Mouse (Mus musculus) kidney, postnatal 0 days (tissue): Measurements from ENCODE around the gene Dalrd3. TPM values are rescaled to one million over a fixed set of nuclear protein-coding genes. Genes with fewer than 3 reads are reported as not detected.

Experiments
- ATAC-seq: fragments of 200-750 bp; cut with Nextera tagmentation; replicated peaks from 2 replicates; pipeline ENCODE4 v1.8.0; 2017; ENCODE audit warnings: low read depth, moderate number of reproducible peaks, moderate TSS enrichment, moderate library complexity; ENCODE audit not compliant: low FRiP score
- DNase-seq: peaks from one replicate; pipeline ENCODE4 v3.0.0-alpha.2; 2016; ENCODE audit warnings: low spot score
- H3K27ac ChIP-seq: fragments of 300-500 bp; sonication (generic); 2 replicates; pipeline ENCODE4 v1.5.1; 2014; ENCODE audit warnings: mild to moderate bottlenecking
- H3K27me3 ChIP-seq: fragments of 300-500 bp; sonication (generic); 2 replicates; pipeline ENCODE4 v1.6.1; 2014; ENCODE audit warnings: low read length, mixed read lengths; ENCODE audit not compliant: insufficient read depth
- H3K36me3 ChIP-seq: fragments of 300-500 bp; sonication (generic); 2 replicates; pipeline ENCODE4 v1.6.1; 2014; ENCODE audit warnings: low read length, mixed read lengths; ENCODE audit not compliant: insufficient read depth
- H3K4me1 ChIP-seq: fragments of 300-500 bp; sonication (generic); replicated peaks from 2 replicates; pipeline ENCODE4 v1.6.1; 2014; ENCODE audit warnings: antibody characterized with exemption, low read length, mixed read lengths; ENCODE audit not compliant: insufficient read depth
- H3K4me2 ChIP-seq: fragments of 300-500 bp; sonication (generic); 2 replicates; pipeline ENCODE4 v1.6.1; 2014; ENCODE audit warnings: mild to moderate bottlenecking, low read length, moderate library complexity, mixed read lengths
- H3K4me3 ChIP-seq: fragments of 300-500 bp; sonication (generic); replicated peaks from 2 replicates; pipeline ENCODE4 v1.5.1; 2014; ENCODE audit warnings: low read depth, low read length
- H3K9ac ChIP-seq: fragments of 300-500 bp; sonication (generic); 2 replicates; pipeline ENCODE4 v1.6.1; 2014; ENCODE audit warnings: low read depth, low read length
- H3K9me3 ChIP-seq: fragments of 300-500 bp; sonication (generic); replicated peaks from 2 replicates; pipeline ENCODE4 v1.6.1; 2016; ENCODE audit warnings: low read length, inconsistent platforms, mixed read lengths
- CTCF ChIP-seq: IDR thresholded peaks from 2 replicates; pipeline ENCODE4 v1.5.1; 2016; ENCODE audit warnings: antibody characterized with exemption, low read depth, mild to moderate bottlenecking, moderate library complexity
- WGBS: fragments of 180-500 bp; shearing (Covaris S2); extraction: QIAGEN DNeasy Blood & Tissue Kit; methylation state at CpG from one replicate; pipeline ENCODE4 v1.1.7; 2014; 5-methylcytosine and 5-hydroxymethylcytosine counted together
- microRNA counts: library from miRNA; unstranded; fragments of <30 nt; microRNA quantifications from one replicate; lab custom pipeline; 2015
- microRNA-seq: library from miRNA; unstranded; fragments of <30 nt; microRNA quantifications from one replicate; pipeline ENCODE4, GENCODE M21; 2016
- polyA plus RNA-seq: library from polyadenylated mRNA; unstranded; fragments of >200 nt; fragmentation: Nextera tagmentation; extraction: Ambion mirVana; gene quantifications from 2 replicates; pipeline ENCODE4 v1.2.1, GENCODE M21; 2015

The Dalrd3 gene
- polyA plus RNA-seq, 1 experiment from 2014 or later: 102 TPM

DNA sequence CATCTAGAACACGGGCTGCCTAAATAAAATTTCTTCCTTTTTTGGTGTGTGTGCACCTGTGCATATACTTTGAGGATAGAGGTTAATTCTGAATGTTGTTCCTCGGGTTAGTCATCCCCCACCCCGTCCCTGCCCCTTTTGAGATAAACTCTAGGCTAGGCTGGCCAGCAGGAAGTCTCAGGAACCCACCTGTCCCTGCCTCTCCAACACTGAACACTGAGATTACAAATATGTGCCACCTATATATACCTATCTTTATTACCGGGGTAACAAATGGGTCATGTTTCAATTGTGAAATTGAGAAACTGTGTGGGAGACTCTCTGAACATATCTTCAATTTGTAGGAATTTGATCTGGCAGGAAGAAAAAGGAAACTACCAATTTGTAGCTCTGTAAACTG is 39.2 kb downstream of the Dalrd3 start:
- Histone ChIP-seq H3K9ac (no peak overlapping the region), H3K36me3 (peaks cover 55% of the 10 kb centered on the region), H3K9me3 (no peaks in the 10 kb centered on the region), H3K4me1 (no peaks in the 10 kb centered on the region), H3K27ac (no peak overlapping the region), H3K4me3 (no peak overlapping the region), H3K27me3 (no peaks in the 10 kb centered on the region), H3K4me2 (no peak overlapping the region)
- 87% methylated on average over 4 of the region's 4 CpGs for WGBS
- TF ChIP-seq CTCF: no peak
- no peak for DNase-seq
- ATAC-seq: no peak

DNA sequence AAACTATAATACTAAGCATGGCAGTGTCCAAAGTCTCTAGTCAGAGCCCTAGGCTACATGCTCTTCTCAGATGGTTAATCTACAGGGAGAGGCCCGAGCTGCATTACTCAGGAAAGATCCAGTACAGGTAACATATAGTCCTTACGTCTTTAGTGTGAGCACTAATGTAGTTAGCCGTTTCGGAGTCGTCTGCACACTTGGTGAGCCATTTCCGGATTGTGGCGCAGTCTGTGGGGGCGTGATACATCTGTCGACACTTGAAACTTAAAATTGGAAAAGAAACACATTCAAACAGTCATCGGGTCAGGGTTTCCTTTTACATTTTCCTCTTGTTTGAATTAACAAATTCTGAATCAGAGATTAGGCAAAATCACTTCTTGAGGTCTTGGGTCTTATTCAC is 41.8 kb downstream of the Dalrd3 start:
- no peaks in the 10 kb centered on the region for H3K9me3 ChIP-seq
- no peak for DNase-seq
- peaks cover 61% of the 10 kb centered on the region for H3K36me3 ChIP-seq
- H3K4me3 ChIP-seq: no peak overlapping the region
- no peak overlapping the region for H3K27ac ChIP-seq
- WGBS: 81% methylated on average over 10 of the region's 10 CpGs
- no peaks in the 10 kb centered on the region for H3K4me1 ChIP-seq
- no peak overlapping the region for H3K4me2 ChIP-seq
- no peak for ATAC-seq
- H3K9ac ChIP-seq: no peak overlapping the region
- no peaks in the 10 kb centered on the region for H3K27me3 ChIP-seq
- TF ChIP-seq CTCF: no peak

DNA sequence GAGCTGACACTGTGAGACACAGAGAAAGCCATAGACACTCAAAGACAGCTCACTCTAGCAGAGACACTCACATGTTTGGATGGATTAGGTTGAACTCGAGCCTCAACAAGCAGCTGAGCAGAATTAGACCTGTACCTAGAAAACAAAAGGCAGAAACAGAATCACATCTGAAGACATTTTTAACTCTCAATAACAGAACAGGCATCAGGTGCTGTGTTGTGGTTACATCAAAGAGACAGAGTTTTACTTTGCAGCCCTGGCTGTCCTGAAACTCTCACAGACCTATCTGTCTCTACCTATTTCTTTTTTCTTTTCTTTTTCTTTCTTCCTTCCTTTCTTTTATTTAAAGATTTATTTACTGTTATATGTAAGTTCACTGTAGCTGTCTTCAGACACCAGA is 47.6 kb downstream of the Dalrd3 start:
- Histone ChIP-seq H3K9ac (no peak overlapping the region), H3K4me1 (no peaks in the 10 kb centered on the region), H3K4me2 (no peak overlapping the region), H3K27me3 (no peaks in the 10 kb centered on the region), H3K4me3 (no peak overlapping the region), H3K27ac (no peak overlapping the region), H3K9me3 (no peaks in the 10 kb centered on the region), H3K36me3 (peaks cover 32% of the 10 kb centered on the region)
- 97% methylated on average over 1 of the region's 1 CpGs for WGBS
- no peak for ATAC-seq
- DNase-seq: no peak
- TF ChIP-seq CTCF: no peak

MicroRNAs within 50 kb of the gene (microRNA counts, 519-probe panel; counts per million panel counts)
- 5,579 counts per million, percentile 88 among the panel's probes with 10 or more counts for microRNA mmu-miR-191 (lab: Ali Mortazavi, UCI)
- 4,704 counts per million, percentile 80 among the panel's probes with 10 or more counts for microRNA mmu-miR-425 (lab: Ali Mortazavi, UCI)

Small RNA genes within 50 kb of the gene (microRNA-seq; reads per million reads assigned to microRNA genes)
- gene Gm24083: not detected
- not detected for gene Mir191
- gene Mir425: 1,652 reads per million, percentile 81 among the genes with 10 or more reads in this experiment

Other genes starting within 250 kb of the Dalrd3 start
- gene Gpx1, start 231.0 kb upstream of the Dalrd3 start, polyA plus RNA-seq: 1,215 and 1,273 TPM in 2 replicates
- gene Usp4, start 222.0 kb upstream of the Dalrd3 start, polyA plus RNA-seq: 64.0 and 79.9 TPM in 2 replicates
- gene 1700102P08Rik, start 177.1 kb upstream of the Dalrd3 start, polyA plus RNA-seq: 0.17 and 0.66 TPM in 2 replicates
- gene Ccdc36, start 141.4 kb upstream of the Dalrd3 start, polyA plus RNA-seq: 0.91 and 0.96 TPM in 2 replicates
- not detected in 2 replicates for gene BC048562, start 133.4 kb upstream of the Dalrd3 start, polyA plus RNA-seq
- gene Ccdc71, start 109.4 kb upstream of the Dalrd3 start, polyA plus RNA-seq: 49.5 and 55.3 TPM in 2 replicates
- 31.1 and 33.5 TPM in 2 replicates for gene Klhdc8b, start 108.3 kb upstream of the Dalrd3 start, polyA plus RNA-seq
- gene Lamb2, start 90.2 kb upstream of the Dalrd3 start, polyA plus RNA-seq: 35.6 and 38.9 TPM in 2 replicates
- gene Usp19, start 79.3 kb upstream of the Dalrd3 start, polyA plus RNA-seq: 43.8 and 47.4 TPM in 2 replicates
- gene Qars, start 62.2 kb upstream of the Dalrd3 start, polyA plus RNA-seq: 87.9 and 94.1 TPM in 2 replicates
- gene Qrich1, start 53.1 kb upstream of the Dalrd3 start, polyA plus RNA-seq: 87.2 and 87.9 TPM in 2 replicates
- gene Impdh2, start 9.6 kb upstream of the Dalrd3 start, polyA plus RNA-seq: 118 and 132 TPM in 2 replicates
- gene Ndufaf3, start 2.5 kb upstream of the Dalrd3 start, polyA plus RNA-seq: 67.7 and 69.2 TPM in 2 replicates
- 67.6 and 75.9 TPM in 2 replicates for gene Wdr6, start 8.9 kb downstream of the Dalrd3 start, polyA plus RNA-seq
- gene P4htm, start 27.8 kb downstream of the Dalrd3 start, polyA plus RNA-seq: 8.3 and 8.6 TPM in 2 replicates
- gene Arih2, start 79.5 kb downstream of the Dalrd3 start, polyA plus RNA-seq: 36.6 and 37.9 TPM in 2 replicates
- 73.6 and 88.3 TPM in 2 replicates for gene Slc25a20, start 92.2 kb downstream of the Dalrd3 start, polyA plus RNA-seq
- 18.0 and 18.6 TPM in 2 replicates for gene Prkar2a, start 119.4 kb downstream of the Dalrd3 start, polyA plus RNA-seq
- 74.6 and 79.5 TPM in 2 replicates for gene Ip6k2, start 213.9 kb downstream of the Dalrd3 start, polyA plus RNA-seq
- gene Nckipsd, start 238.5 kb downstream of the Dalrd3 start, polyA plus RNA-seq: 11.3 and 13.6 TPM in 2 replicates